Mouse (Mus musculus): Measurements from ENCODE around the gene Krt222.

DNA sequence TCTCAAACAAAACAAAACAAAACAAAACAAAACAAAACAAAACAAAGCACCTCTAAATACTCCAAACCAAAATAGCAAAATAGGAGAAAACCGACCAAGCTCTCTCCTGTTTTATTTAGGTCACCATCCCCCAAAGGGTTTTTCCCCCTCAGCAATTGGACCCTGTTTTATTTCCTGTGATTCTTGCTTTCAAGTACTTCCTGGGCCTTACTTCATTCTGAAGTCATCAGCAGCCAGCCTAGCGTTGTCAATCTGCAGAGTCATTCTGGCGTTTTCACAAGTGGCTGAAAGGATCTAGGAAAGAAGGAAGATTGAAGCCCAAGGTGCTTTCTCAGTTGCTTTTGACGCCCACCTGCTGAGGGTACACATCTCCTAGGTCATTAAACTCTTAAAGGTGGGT is 39.4 kb upstream of the Krt222 start:
- TF ChIP-seq POLR2A (IDR thresholded peaks at IDR 0.05; ENCODE audit: low read depth, low read length), result no peak
- TF ChIP-seq CTCF (IDR thresholded peaks at IDR 0.05; ENCODE audit: borderline replicate concordance, insufficient read depth, low read length), result no peak
